Mouse (Mus musculus): ENCODE data around the gene Olfr558.

GRCm38 (mm10) chr7:102664599-102664998 lies 37.4 kb upstream of the Olfr558 start, which contains the start of gene Olfr556:
- TF ChIP-seq EP300 (IDR thresholded peaks at IDR 0.05; ENCODE audit: low read depth) = no peak
- no peak for TF ChIP-seq CTCF (IDR thresholded peaks at IDR 0.05; ENCODE audit: low read depth)
